In genomic region chr3:100973906-100974305, GRCm38 (mm10) we compare ENCODE assay signal across 10 mouse cellular contexts. TPM values are rescaled to one million over a fixed set of nuclear protein-coding genes. Genes with fewer than 3 reads are reported as not detected.
DNase-seq lines count a peak whose midpoint lies in the region; ATAC-seq and TF ChIP-seq lines count a peak whose summit lies in the region.
"Had no signal": no experiment of that assay in that cellular context is flagged by ENCODE, and none has a peak within 500 bp of the region (broad histone marks: within the 10 kb centered on the region; RNA-seq: fewer than 3 reads in every experiment).

No protein-coding gene starts in this region.

- no peak for ATAC-seq in intestine, postnatal 0 days
- no peak for ATAC-seq in intestine, embryonic 16.5 days

- 2% methylated on average over 1 of the region's 1 CpGs for WGBS in intestine, postnatal 0 days
- 0% methylated on average over 1 of the region's 1 CpGs for WGBS in intestine, embryonic 16.5 days

- peak; percentile 75 for DNase-seq in 3T3-L1 (ENCODE audit: low read depth, low spot score)
- DNase-seq in B cell, adult 2 months = peak; percentile 34 to 43
- peak; percentile 81 for DNase-seq in embryo, embryonic 10.5 days (ENCODE audit: low spot score)
- DNase-seq in urinary bladder, postnatal 4 days (ENCODE audit: low spot score in 2 of 2) = no peak
- no peak for DNase-seq in gastrocnemius, postnatal 10 days
- no peak for DNase-seq in heart, adult 11 months

- no peaks in the 10 kb centered on the region for H3K4me1 ChIP-seq in intestine, postnatal 0 days (replicated peaks; ENCODE audit: control insufficient read depth, insufficient read depth, low read length)
- 0 out of 2 replicates have a peak, but pooled peaks cover 4% of the 10 kb centered on the region for H3K4me1 ChIP-seq in intestine, embryonic 16.5 days (ENCODE audit: control insufficient read depth, insufficient read depth, low read length)

- no peaks in the 10 kb centered on the region for H3K27me3 ChIP-seq in intestine, postnatal 0 days (replicated peaks; ENCODE audit: control insufficient read depth, insufficient read depth, low read length)
- no peaks in the 10 kb centered on the region for H3K27me3 ChIP-seq in intestine, embryonic 16.5 days (replicated peaks; ENCODE audit: control insufficient read depth, insufficient read depth, low read length)
- H3K27me3 ChIP-seq: limb, embryonic 15.5 days had no signal

- TF ChIP-seq CTCF in intestine, postnatal 0 days (IDR thresholded peaks at IDR 0.05; ENCODE audit: low read depth) = peak; percentile 83

- no peaks in the 10 kb centered on the region for H3K9me3 ChIP-seq in intestine, postnatal 0 days (ENCODE audit: control insufficient read depth)
- H3K9me3 ChIP-seq in intestine, embryonic 16.5 days (ENCODE audit: control insufficient read depth, low read length) = no peaks in the 10 kb centered on the region
- H3K9me3 ChIP-seq: limb, embryonic 15.5 days had no signal

- H3K4me3 ChIP-seq in intestine, postnatal 0 days (ENCODE audit: low read depth, low read length) = no peak overlapping the region
- no peak overlapping the region for H3K4me3 ChIP-seq in intestine, embryonic 16.5 days (ENCODE audit: low read length)
- H3K4me3 ChIP-seq: limb, embryonic 15.5 days had no signal

- H3K4me2 ChIP-seq in intestine, postnatal 0 days (replicated peaks; ENCODE audit: low read depth) = no peak overlapping the region
- H3K4me2 ChIP-seq in intestine, embryonic 16.5 days (ENCODE audit: low read depth, low read length) = no peak overlapping the region
- H3K4me2 ChIP-seq: limb, embryonic 15.5 days had no signal

- no peaks in the 10 kb centered on the region for H3K36me3 ChIP-seq in intestine, postnatal 0 days (ENCODE audit: control insufficient read depth, insufficient read depth)
- H3K36me3 ChIP-seq in intestine, embryonic 16.5 days (ENCODE audit: control insufficient read depth, insufficient read depth, low read length) = no peaks in the 10 kb centered on the region
- H3K36me3 ChIP-seq: limb, embryonic 15.5 days had no signal

- H3K9ac ChIP-seq in intestine, postnatal 0 days (ENCODE audit: low read depth, low read length) = no peak overlapping the region
- no peak overlapping the region for H3K9ac ChIP-seq in intestine, embryonic 16.5 days (ENCODE audit: low read depth, low read length)
- H3K9ac ChIP-seq: limb, embryonic 15.5 days had no signal

- no peak overlapping the region for H3K27ac ChIP-seq in intestine, postnatal 0 days (ENCODE audit: low read depth, low read length)
- no peak overlapping the region for H3K27ac ChIP-seq in intestine, embryonic 16.5 days (ENCODE audit: low read length)
- H3K27ac ChIP-seq: limb, embryonic 15.5 days had no signal

RNA-seq across cellular contexts. Expression of gene Ttf2, which starts 4.4 kb away (rescaled TPM):
- polyA plus RNA-seq in intestine, postnatal 0 days (2015; fragmentation: Nextera tagmentation; extraction: Ambion mirVana) = 2.7 and 3.4 TPM in 2 replicates
- 8.9 and 10.5 TPM in 2 replicates for polyA plus RNA-seq in intestine, embryonic 16.5 days (2015; fragmentation: Nextera tagmentation; extraction: Ambion mirVana)
- total RNA-seq in gastrocnemius, postnatal 10 days (2021) = 1 to 10 TPM; 5.0 to 5.6 TPM

RNA-seq across cellular contexts. Expression of gene Trim45, which starts 51.9 kb away (rescaled TPM):
- 1.6 TPM in 2 replicates for polyA plus RNA-seq in intestine, postnatal 0 days (2015; fragmentation: Nextera tagmentation; extraction: Ambion mirVana)
- 4.3 and 4.4 TPM in 2 replicates for polyA plus RNA-seq in intestine, embryonic 16.5 days (2015; fragmentation: Nextera tagmentation; extraction: Ambion mirVana)
- total RNA-seq in gastrocnemius, postnatal 10 days (2021) = 1 to 10 TPM; 7.8 to 9.0 TPM

RNA-seq across cellular contexts. Expression of gene Cd101, which starts 55.5 kb away (rescaled TPM):
- polyA plus RNA-seq in intestine, postnatal 0 days (2015; fragmentation: Nextera tagmentation; extraction: Ambion mirVana) = 1.0 and 1.1 TPM in 2 replicates
- 0.09 and 0.13 TPM in 2 replicates for polyA plus RNA-seq in intestine, embryonic 16.5 days (2015; fragmentation: Nextera tagmentation; extraction: Ambion mirVana)
- 1 to 10 TPM in 1 of 2 experiments, under 1 TPM in 1; 0.75 to 1.0 TPM for total RNA-seq in gastrocnemius, postnatal 10 days (2021)
- polyA plus RNA-seq: stomach, embryonic 14.5 days had no signal

Comparison
In these comparisons a context has a peak if more than half of its experiments do, and no peak if none do; other contexts are left out.
1. DNase-seq: peak in 3T3-L1 (single experiment), B cell, adult 2 months (2 of 2) and embryo, embryonic 10.5 days (single experiment); none in urinary bladder, postnatal 4 days (0 of 2), gastrocnemius, postnatal 10 days (single experiment) and heart, adult 11 months (single experiment).